Comparison of ENCODE assay signal across 11 mouse cellular contexts in the genomic region with DNA sequence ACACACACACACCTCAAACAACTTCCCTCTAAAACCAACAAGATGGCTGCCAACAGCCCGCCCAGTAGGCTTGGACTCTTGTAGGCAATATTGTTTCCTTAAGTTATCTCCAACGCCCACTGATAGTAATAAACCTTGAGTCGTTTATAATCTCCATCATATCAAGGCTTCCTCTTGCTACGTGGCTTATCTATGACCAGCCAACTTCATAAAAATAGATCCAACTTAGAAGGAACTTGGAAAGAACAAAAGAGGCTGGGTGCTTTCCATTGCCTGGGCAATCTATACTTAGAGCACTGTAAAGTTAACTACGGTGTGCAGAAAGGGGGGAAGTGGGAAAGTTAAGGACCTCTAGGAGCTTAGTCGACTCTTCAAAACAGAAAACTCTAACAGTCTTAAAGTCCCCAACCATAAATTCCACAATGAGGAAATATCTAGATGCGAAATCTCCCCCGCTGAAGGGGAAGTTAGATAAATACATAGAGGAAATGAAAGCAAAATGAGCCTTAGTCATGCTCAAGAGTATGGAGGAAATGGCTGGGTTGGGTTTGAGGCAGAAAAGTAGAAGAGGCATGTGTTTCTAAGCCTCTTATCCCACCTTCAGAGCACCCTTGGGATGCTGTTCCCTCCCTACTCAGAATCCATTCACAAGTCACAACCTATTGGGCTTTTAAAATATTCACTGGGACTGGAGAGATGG.
DNase-seq lines count a peak whose midpoint lies in the region; ATAC-seq and TF ChIP-seq lines count a peak whose summit lies in the region.
"Had no signal": no experiment of that assay in that cellular context is flagged by ENCODE, and none has a peak within 500 bp of the region (broad histone marks: within the 10 kb centered on the region; RNA-seq: fewer than 3 reads in every experiment).

No protein-coding gene starts in this region.

- no peak overlapping the region for H3K9ac ChIP-seq in liver, embryonic 11.5 days (ENCODE audit: low read depth, low read length)
- H3K9ac ChIP-seq in liver, embryonic 13.5 days, result no peak overlapping the region
- H3K9ac ChIP-seq: heart, embryonic 15.5 days had no signal

- no peak overlapping the region for H3K27ac ChIP-seq in liver, embryonic 11.5 days (ENCODE audit: low read depth, low read length)
- H3K27ac ChIP-seq in liver, embryonic 13.5 days, result peak overlapping the region; percentile 16; the same call in 1 of the 2 replicates
- peak overlapping the region; percentile 6 for H3K27ac ChIP-seq in small intestine, adult 2 months (ENCODE audit: insufficient read depth, low read depth, low read length)
- H3K27ac ChIP-seq: heart, embryonic 15.5 days had no signal

- no peaks in the 10 kb centered on the region for H3K9me3 ChIP-seq in liver, embryonic 11.5 days (ENCODE audit: control insufficient read depth, low read length)
- H3K9me3 ChIP-seq in liver, embryonic 13.5 days (replicated peaks), result no peaks in the 10 kb centered on the region
- H3K9me3 ChIP-seq: heart, embryonic 15.5 days had no signal

- H3K4me1 ChIP-seq in liver, embryonic 11.5 days (replicated peaks; ENCODE audit: control insufficient read depth, insufficient read depth, low read length), result peaks cover 26% of the 10 kb centered on the region
- H3K4me1 ChIP-seq in liver, embryonic 13.5 days (replicated peaks), result peaks cover 48% of the 10 kb centered on the region
- H3K4me1 ChIP-seq in small intestine, adult 2 months (ENCODE audit: control insufficient read depth, insufficient read depth, insufficient read length, low read length), result peaks cover 7% of the 10 kb centered on the region; the same call in 1 of the 2 replicates

- no peak for DNase-seq in liver, embryonic 11.5 days (ENCODE audit: low spot score)
- DNase-seq in liver (no peak), MEL-GATA-1-ER (ENCODE audit: extremely low read depth, low read depth) (peak; percentile 65)
- no peak for DNase-seq in liver, embryonic 13.5 days
- DNase-seq in left cerebral cortex, adult 18-20 months (ENCODE audit: low spot score in 2 of 2), result no peak
- DNase-seq in gastrocnemius, adult 18-20 months (ENCODE audit: low spot score), result no peak
- DNase-seq in urinary bladder, postnatal 10 days (ENCODE audit: low spot score), result no peak
- DNase-seq: cerebellum, postnatal 36 days; gastrocnemius, postnatal 14 days had no signal

- H3K4me3 ChIP-seq in liver, embryonic 11.5 days (ENCODE audit: low read depth, low read length), result no peak overlapping the region
- H3K4me3 ChIP-seq in liver, embryonic 13.5 days (replicated peaks), result no peak overlapping the region
- no peak overlapping the region for H3K4me3 ChIP-seq in small intestine, adult 2 months (ENCODE audit: low read depth, low read length)

- 51% methylated on average over 8 of the region's 8 CpGs for whole genome bisulfite sequencing in liver, embryonic 11.5 days
- 21% methylated on average over 8 of the region's 8 CpGs for WGBS in liver, embryonic 13.5 days (ENCODE audit: insufficient replicate concordance)
- 31% methylated on average over 8 of the region's 8 CpGs for WGBS in small intestine, adult 2 months

- no peak for TF ChIP-seq POLR2A in small intestine, adult 2 months (IDR thresholded peaks at IDR 0.05; ENCODE audit: low read depth, low read length)

- H3K4me2 ChIP-seq in liver, embryonic 11.5 days, result peak overlapping the region; percentile 57; the same call in 1 of the 2 replicates
- 0 out of 2 replicates have a peak overlapping the region, but pooled peaks have one; percentile 27 for H3K4me2 ChIP-seq in liver, embryonic 13.5 days

- no peak for TF ChIP-seq CTCF in small intestine, adult 2 months (IDR thresholded peaks at IDR 0.05; ENCODE audit: extremely low read depth, insufficient read length, insufficient replicate concordance, low read depth, low read length)

- no peaks in the 10 kb centered on the region for H3K36me3 ChIP-seq in liver, embryonic 11.5 days (ENCODE audit: control insufficient read depth, insufficient read depth, low read length)
- no peaks in the 10 kb centered on the region for H3K36me3 ChIP-seq in liver, embryonic 13.5 days
- peaks cover 2% of the 10 kb centered on the region; the same call in 1 of the 2 replicates for H3K36me3 ChIP-seq in small intestine, adult 2 months (ENCODE audit: control insufficient read depth, insufficient read depth, low read length)
- H3K36me3 ChIP-seq: heart, embryonic 15.5 days had no signal

- ATAC-seq in liver, embryonic 11.5 days (replicated peaks; ENCODE audit: low FRiP score), result peak; percentile 22; the same call in 1 of the 2 replicates
- peak; percentile 41; the same call in 1 of the 2 replicates for ATAC-seq in liver, embryonic 13.5 days (ENCODE audit: low read depth)

- no peaks in the 10 kb centered on the region for H3K27me3 ChIP-seq in liver, embryonic 11.5 days (replicated peaks; ENCODE audit: control insufficient read depth, insufficient read depth, low read length)
- no peaks in the 10 kb centered on the region for H3K27me3 ChIP-seq in liver, embryonic 13.5 days
- H3K27me3 ChIP-seq in small intestine, adult 2 months (ENCODE audit: control insufficient read depth, insufficient read depth, low read length), result no peaks in the 10 kb centered on the region
- H3K27me3 ChIP-seq: heart, embryonic 15.5 days had no signal
